Mouse (Mus musculus) layer of hippocampus, postnatal 36 days (tissue): ENCODE results near the gene Frem3. TPM values are rescaled to one million over a fixed set of nuclear protein-coding genes. Genes with fewer than 3 reads are reported as not detected.

ENCODE experiments used
- DNase-seq, 2 experiments: peaks; one replicate each; pipeline ENCODE4 v3.0.0; 2022
- total RNA-seq, 2 experiments: library from RNA; stranded (reverse); gene quantifications; 2 replicates each; pipeline ENCODE4 v1.2.3; 2021

The Frem3 gene
- 1 to 10 TPM; 1.1 to 1.2 TPM for total RNA-seq

- peak; percentile 2 to 5 for DNase-seq
These were observed at the start of gene Frem3 for GRCm38 (mm10) chr8:80610549-80611440. Frem3 (plus strand) TSS chr8:80611080.

GRCm38 (mm10) chr8:80564205-80564839, 46.6 kb upstream of the Frem3 start:
- DNase-seq: no peak

GRCm38 (mm10) chr8:80567471-80567870, 43.4 kb upstream of the Frem3 start:
- DNase-seq: no peak

- no peak for DNase-seq
These were observed 42.5 kb upstream of the Frem3 start for GRCm38 (mm10) chr8:80568243-80568995.

- DNase-seq: no peak
These were observed 38.3 kb upstream of the Frem3 start for GRCm38 (mm10) chr8:80572417-80573061.

GRCm38 (mm10) chr8:80577126-80577525, 33.8 kb upstream of the Frem3 start:
- DNase-seq: no peak

GRCm38 (mm10) chr8:80579038-80579437, 31.8 kb upstream of the Frem3 start:
- no peak for DNase-seq

- DNase-seq: no peak
These were observed 18.3 kb upstream of the Frem3 start for GRCm38 (mm10) chr8:80592626-80593025.

- DNase-seq: no peak
These were observed 10.2 kb upstream of the Frem3 start for GRCm38 (mm10) chr8:80600600-80601170.

- DNase-seq: no peak
These were observed 9.0 kb upstream of the Frem3 start for GRCm38 (mm10) chr8:80601886-80602285.

- DNase-seq: no peak
These were observed 3.8 kb upstream of the Frem3 start for GRCm38 (mm10) chr8:80607082-80607481.

- DNase-seq: no peak
These were observed 516 bp downstream of the Frem3 start for GRCm38 (mm10) chr8:80611441-80611751.

GRCm38 (mm10) chr8:80619787-80620186, 8.9 kb downstream of the Frem3 start:
- no peak for DNase-seq

- no peak for DNase-seq
These were observed 36.5 kb downstream of the Frem3 start for GRCm38 (mm10) chr8:80647394-80647793.

- DNase-seq: no peak
These were observed 46.8 kb downstream of the Frem3 start for GRCm38 (mm10) chr8:80657639-80658038.

- DNase-seq: no peak
These were observed 50.2 kb downstream of the Frem3 start for GRCm38 (mm10) chr8:80661055-80661454.

- no peak for DNase-seq
These were observed 52.6 kb downstream of the Frem3 start for GRCm38 (mm10) chr8:80663476-80663875.

- DNase-seq: no peak
These were observed 58.5 kb downstream of the Frem3 start for GRCm38 (mm10) chr8:80669277-80669901.

- no peak for DNase-seq
These were observed 71.7 kb downstream of the Frem3 start for GRCm38 (mm10) chr8:80682594-80682993.

- no peak for DNase-seq
These were observed 73.0 kb downstream of the Frem3 start for GRCm38 (mm10) chr8:80683756-80684335.

- peak; percentile 53 to 54 for DNase-seq
These were observed 77.3 kb downstream of the Frem3 start for GRCm38 (mm10) chr8:80688141-80688540.
